Mouse (Mus musculus) limb, embryonic 13.5 days (tissue): Measurements from ENCODE around the gene Cabp4. TPM values are rescaled to one million over a fixed set of nuclear protein-coding genes. Genes with fewer than 3 reads are reported as not detected.

Source experiments
- ATAC-seq: fragments of 200-750 bp; cut with Nextera tagmentation; 2 replicates; pipeline ENCODE4 v1.8.0; 2017; ENCODE audit warnings: low read depth, moderate number of reproducible peaks, moderate TSS enrichment; ENCODE audit not compliant: low FRiP score
- H3K27ac ChIP-seq: fragments of 300-500 bp; sonication (generic); 2 replicates; pipeline ENCODE4 v1.5.1; 2015; ENCODE audit warnings: inconsistent platforms, mild to moderate bottlenecking, moderate library complexity
- H3K27me3 ChIP-seq: fragments of 300-500 bp; sonication (generic); 2 replicates; pipeline ENCODE4 v1.6.1; 2015; ENCODE audit warnings: mild to moderate bottlenecking, inconsistent platforms
- H3K36me3 ChIP-seq: fragments of 300-500 bp; sonication (generic); 2 replicates; pipeline ENCODE4 v1.6.1; 2015; ENCODE audit warnings: inconsistent platforms, mild to moderate bottlenecking, moderate library complexity
- H3K4me1 ChIP-seq: fragments of 300-500 bp; sonication (generic); 2 replicates; pipeline ENCODE4 v1.6.1; 2015; ENCODE audit warnings: inconsistent platforms
- H3K4me2 ChIP-seq: fragments of 300-500 bp; sonication (generic); replicated peaks from 2 replicates; pipeline ENCODE4 v1.6.1; 2015; ENCODE audit warnings: inconsistent platforms, mild to moderate bottlenecking, moderate library complexity
- H3K4me3 ChIP-seq: fragments of 300-500 bp; sonication (generic); 2 replicates; pipeline ENCODE4 v1.5.1; 2015; ENCODE audit warnings: moderate library complexity, mild to moderate bottlenecking, inconsistent platforms
- H3K9ac ChIP-seq: fragments of 300-500 bp; sonication (generic); 2 replicates; pipeline ENCODE4 v1.6.1; 2015; ENCODE audit warnings: mild to moderate bottlenecking, inconsistent platforms
- H3K9me3 ChIP-seq: fragments of 300-500 bp; sonication (generic); 2 replicates; pipeline ENCODE4 v1.6.1; 2016; ENCODE audit warnings: inconsistent platforms
- WGBS: fragments of 180-500 bp; shearing (Covaris S2); methylation state at CpG from one replicate; pipeline ENCODE4 v1.1.7; 2015; 5-methylcytosine and 5-hydroxymethylcytosine counted together
- polyA plus RNA-seq: library from polyadenylated mRNA; unstranded; fragments of >200 nt; fragmentation: Nextera tagmentation; extraction: Ambion mirVana; gene quantifications from 2 replicates; pipeline ENCODE4 v1.2.1, GENCODE M21; 2015

The Cabp4 gene
- polyA plus RNA-seq, 1 experiment from 2014 or later = 0.05 TPM

DNA sequence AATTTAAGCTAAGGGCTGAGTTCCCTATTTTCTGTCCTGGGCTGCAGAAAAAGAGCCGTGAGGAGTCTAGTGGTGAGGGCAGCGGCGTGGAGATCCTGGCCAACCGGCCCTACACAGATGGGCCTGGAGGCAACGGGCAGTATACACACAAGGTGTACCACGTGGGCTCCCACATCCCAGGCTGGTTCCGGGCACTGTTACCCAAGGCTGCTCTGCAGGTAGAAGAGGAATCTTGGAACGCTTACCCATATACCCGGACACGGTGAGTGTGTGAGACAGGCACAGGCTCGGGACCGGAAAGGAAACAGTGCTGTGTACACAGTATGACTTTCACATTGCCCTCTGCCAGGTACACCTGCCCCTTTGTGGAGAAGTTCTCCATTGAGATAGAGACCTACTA is 41.2 kb downstream of the Cabp4 start:
- no peak for ATAC-seq
- Histone ChIP-seq H3K27ac (no peak overlapping the region), H3K4me1 (peaks cover 37% of the 10 kb centered on the region), H3K36me3 (no peaks in the 10 kb centered on the region; the same call in 1 of the 2 replicates), H3K4me2 (no peak overlapping the region), H3K27me3 (peaks cover 45% of the 10 kb centered on the region), H3K9ac (no peak overlapping the region), H3K9me3 (no peaks in the 10 kb centered on the region), H3K4me3 (no peak overlapping the region)
- WGBS = 90% methylated on average over 12 of the region's 12 CpGs

DNA sequence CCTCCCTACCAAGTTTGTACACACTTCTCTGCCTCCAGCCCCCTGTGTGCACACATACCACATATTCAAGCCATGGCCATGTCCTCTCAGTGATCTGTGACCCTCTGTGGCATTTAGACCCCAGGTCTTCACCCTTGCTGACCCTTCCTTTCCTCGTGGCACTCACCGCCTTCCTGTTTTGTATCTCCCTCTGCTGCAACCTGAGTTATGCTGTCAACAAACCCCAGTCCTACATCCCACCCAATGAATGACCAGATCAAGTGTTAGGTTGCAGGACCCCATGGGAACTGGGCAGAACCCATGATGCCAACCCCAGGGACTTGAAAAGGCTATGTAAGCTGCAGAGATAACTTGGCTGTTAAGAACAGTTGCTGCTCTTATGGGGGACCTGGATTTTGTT is 41.8 kb downstream of the Cabp4 start:
- no peak overlapping the region for H3K9ac ChIP-seq
- peaks cover 41% of the 10 kb centered on the region for H3K4me1 ChIP-seq
- H3K9me3 ChIP-seq = no peaks in the 10 kb centered on the region
- H3K27me3 ChIP-seq = peaks cover 45% of the 10 kb centered on the region
- no peak for ATAC-seq
- no peak overlapping the region for H3K27ac ChIP-seq
- no peak overlapping the region for H3K4me3 ChIP-seq
- no peaks in the 10 kb centered on the region; the same call in 1 of the 2 replicates for H3K36me3 ChIP-seq
- 87% methylated on average over 2 of the region's 2 CpGs for WGBS
- no peak overlapping the region for H3K4me2 ChIP-seq

DNA sequence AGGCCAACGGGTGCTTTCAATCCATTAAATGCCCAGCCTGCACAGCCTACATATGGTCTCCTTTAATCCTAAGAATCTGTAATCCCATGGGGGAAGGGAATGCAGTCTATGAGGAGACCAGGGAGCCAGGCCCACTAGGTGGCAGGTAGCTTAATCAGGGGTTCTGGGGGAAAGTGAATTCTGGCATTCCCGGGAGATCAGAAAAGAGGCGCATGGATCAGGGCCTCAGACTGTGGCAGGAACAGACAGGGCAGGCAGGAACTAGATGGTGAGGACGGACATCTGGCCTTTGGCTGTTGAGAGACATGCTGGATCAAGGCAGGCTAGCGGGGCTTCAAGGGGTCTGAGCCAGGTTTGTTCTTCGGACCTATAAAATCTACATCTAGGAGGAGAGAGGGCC is 42.4 kb downstream of the Cabp4 start:
- Histone ChIP-seq H3K4me3 (peak overlapping the region; percentile 49), H3K4me1 (peaks cover 42% of the 10 kb centered on the region), H3K4me2 (peak overlapping the region; percentile 95), H3K27me3 (peaks cover 45% of the 10 kb centered on the region), H3K9ac (peak overlapping the region; percentile 66; the same call in 1 of the 2 replicates), H3K36me3 (no peaks in the 10 kb centered on the region; the same call in 1 of the 2 replicates), H3K9me3 (no peaks in the 10 kb centered on the region), H3K27ac (no peak overlapping the region)
- ATAC-seq = no peak
- WGBS = 56% methylated on average over 6 of the region's 6 CpGs

DNA sequence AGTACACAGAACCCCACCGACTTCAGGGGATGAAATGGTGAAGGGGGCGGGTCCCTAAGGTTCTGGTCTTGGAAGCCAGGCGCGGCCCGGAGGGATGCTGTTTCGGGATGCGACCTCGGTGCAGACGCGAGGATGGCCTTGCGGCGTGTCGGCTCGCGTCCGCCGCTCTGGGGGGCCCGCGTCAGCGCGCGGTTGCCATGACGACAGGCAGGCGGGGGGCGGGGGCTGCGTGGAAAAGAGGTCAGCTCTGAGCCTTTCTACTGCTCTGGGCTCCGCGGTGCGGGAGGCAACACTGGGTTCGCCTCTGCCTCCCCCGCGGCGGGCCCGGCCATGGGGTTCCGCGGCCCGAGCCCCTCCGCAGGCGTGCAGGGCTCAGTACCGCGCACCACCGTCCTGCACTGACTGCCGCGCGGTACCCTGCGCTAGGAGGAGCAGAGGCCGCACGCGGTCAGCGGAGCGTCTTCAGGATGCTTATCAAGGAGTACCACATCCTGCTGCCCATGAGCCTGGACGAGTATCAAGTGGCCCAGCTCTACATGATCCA is 43.0 kb downstream of the Cabp4 start:
- H3K4me1 ChIP-seq = peaks cover 49% of the 10 kb centered on the region

DNA sequence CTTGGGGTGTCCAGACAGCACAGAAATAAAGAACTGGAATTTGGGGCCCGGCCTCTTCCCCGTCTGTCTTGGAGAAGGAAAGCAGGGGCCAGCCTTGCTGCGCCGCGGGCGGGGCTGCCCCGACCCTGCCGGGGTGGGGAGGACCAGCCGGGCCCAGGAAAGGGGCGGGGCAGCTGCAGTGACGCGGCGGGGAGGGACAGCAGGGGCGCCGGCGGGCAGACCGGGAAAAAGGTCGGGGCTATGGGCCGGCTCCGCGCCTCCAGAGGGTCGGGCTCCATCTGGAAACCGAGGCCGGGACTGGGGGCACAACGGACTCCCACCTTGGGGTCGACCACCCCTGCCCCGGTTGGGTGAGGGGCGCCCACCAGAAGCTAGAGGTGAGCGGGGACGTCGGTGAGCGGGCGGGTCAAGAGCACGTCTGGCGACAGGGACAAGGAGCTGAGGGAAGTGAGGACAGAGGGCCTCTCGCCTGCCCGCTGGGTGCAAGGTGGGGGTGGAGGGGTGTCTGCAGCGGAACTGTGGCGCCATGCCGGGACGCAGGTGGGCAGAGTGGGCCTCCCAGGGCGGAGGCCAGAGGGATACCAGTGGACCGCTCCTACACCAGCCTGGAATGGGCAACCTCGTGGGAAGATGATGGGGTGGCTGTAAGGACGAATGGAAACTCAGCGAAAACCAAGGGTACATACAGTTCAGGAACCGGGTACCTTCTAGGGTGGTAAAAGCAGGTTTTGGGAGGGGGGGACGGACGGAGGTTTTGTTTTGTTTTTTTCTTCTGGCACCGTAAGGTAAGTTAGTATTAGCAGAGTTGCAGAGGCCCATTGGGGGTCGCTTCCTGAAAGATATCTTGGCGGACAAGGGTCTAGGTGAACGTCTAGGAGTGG is 43.8 kb downstream of the Cabp4 start, which contains the start of gene Pitpnm1:
Gene Pitpnm1 (plus strand): TSS at position 162 of the 881 bp plus-strand sequence.
- Histone ChIP-seq H3K27me3 (peaks cover 45% of the 10 kb centered on the region), H3K4me2 (peak within 1 kb of the TSS; percentile 95), H3K9me3 (no peaks in the 10 kb centered on the region), H3K9ac (peak within 1 kb of the TSS; percentile 66), H3K4me1 (peaks cover 49% of the 10 kb centered on the region), H3K4me3 (peak within 1 kb of the TSS; percentile 49), H3K36me3 (no peaks in the 10 kb centered on the region), H3K27ac (no peak within 1 kb of the TSS)
- no peak for ATAC-seq
- under 1% methylated on average over 46 of the region's 53 CpGs for WGBS

More for the DNA sequence above, 43.0 kb downstream of the Cabp4 start:
- WGBS = under 1% methylated on average over 51 of the region's 52 CpGs
- H3K27ac ChIP-seq = no peak overlapping the region
- H3K4me2 ChIP-seq = peak overlapping the region; percentile 95
- H3K9ac ChIP-seq = peak overlapping the region; percentile 66
- H3K4me3 ChIP-seq = peak overlapping the region; percentile 49
- no peaks in the 10 kb centered on the region; the same call in 1 of the 2 replicates for H3K36me3 ChIP-seq
- peaks cover 45% of the 10 kb centered on the region for H3K27me3 ChIP-seq
- no peak for ATAC-seq
- H3K9me3 ChIP-seq = no peaks in the 10 kb centered on the region

DNA sequence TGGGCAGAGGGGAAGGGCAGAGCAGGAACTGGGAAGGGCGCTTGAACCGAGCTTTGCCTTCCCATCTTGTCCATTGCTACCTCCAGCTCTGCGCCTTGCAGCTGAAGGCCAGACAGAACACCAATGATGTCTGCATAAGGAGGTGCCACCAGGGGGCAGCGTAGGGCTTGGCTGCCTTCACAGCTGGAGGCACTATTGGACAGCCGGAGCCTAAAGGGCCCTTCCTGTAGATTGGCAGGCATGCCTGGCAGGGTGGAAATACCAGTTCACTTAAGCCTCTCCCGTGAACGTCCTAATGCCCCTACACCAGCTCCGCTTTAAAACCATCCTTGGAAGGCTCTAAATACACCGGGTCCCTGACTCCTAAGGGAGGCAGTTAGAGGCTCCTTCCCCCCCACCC is 44.8 kb downstream of the Cabp4 start:
- H3K27ac ChIP-seq = no peak overlapping the region
- peaks cover 49% of the 10 kb centered on the region for H3K4me1 ChIP-seq
- WGBS = 10% methylated on average over 9 of the region's 9 CpGs
- H3K9me3 ChIP-seq = no peaks in the 10 kb centered on the region
- no peak for ATAC-seq
- H3K4me2 ChIP-seq = peak overlapping the region; percentile 95
- H3K9ac ChIP-seq = no peak overlapping the region
- peaks cover 45% of the 10 kb centered on the region for H3K27me3 ChIP-seq
- H3K36me3 ChIP-seq = no peaks in the 10 kb centered on the region
- peak overlapping the region; percentile 10; the same call in 1 of the 2 replicates for H3K4me3 ChIP-seq

DNA sequence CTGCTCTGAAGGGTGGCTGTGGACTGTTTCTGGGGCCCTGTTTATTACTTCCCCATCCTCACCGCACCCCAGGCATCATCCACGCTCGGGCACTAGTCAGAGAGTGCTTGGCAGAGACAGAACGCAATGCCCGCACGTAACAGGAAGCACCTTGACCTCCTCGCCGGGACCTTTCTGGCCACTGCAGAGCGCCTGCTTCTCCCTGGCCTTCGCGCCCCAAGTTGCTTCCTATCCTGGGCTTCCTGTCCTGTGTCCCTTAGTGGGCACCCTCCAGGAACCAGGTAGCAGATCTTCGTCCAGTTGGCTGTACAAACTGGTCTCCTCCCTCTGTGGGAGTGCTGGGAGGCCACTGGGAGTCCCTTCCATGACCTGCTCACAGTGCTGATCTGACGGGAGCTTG is 45.4 kb downstream of the Cabp4 start:
- WGBS = 93% methylated on average over 13 of the region's 13 CpGs
- no peak overlapping the region for H3K9ac ChIP-seq
- peak overlapping the region; percentile 95 for H3K4me2 ChIP-seq
- no peak overlapping the region for H3K27ac ChIP-seq
- no peaks in the 10 kb centered on the region for H3K9me3 ChIP-seq
- no peaks in the 10 kb centered on the region for H3K36me3 ChIP-seq
- H3K27me3 ChIP-seq = peaks cover 44% of the 10 kb centered on the region
- no peak overlapping the region for H3K4me3 ChIP-seq
- no peak for ATAC-seq
- peaks cover 49% of the 10 kb centered on the region for H3K4me1 ChIP-seq

DNA sequence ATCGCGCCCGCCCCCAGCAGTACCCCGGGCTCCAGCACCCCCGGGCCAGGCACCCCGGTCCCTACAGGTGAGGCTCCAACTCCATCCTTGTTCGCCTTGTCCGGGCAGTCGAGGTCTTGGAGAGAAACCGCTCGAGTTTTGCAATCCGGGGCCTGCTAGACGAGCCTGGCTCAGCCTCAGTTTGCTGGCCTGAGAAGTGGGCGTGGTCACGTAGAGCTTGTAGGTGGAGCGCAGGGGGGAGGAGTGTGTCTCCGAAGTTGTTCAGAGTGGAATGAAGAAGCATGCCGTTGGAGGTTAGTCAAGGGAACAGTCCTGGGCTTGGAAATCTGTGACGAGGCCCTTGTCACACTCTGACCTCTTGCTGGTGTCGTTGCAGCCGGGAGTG is 46.4 kb downstream of the Cabp4 start:
- Histone ChIP-seq H3K4me1 (peaks cover 49% of the 10 kb centered on the region), H3K27ac (peak overlapping the region; percentile 52; the same call in 1 of the 2 replicates), H3K36me3 (no peaks in the 10 kb centered on the region), H3K9me3 (no peaks in the 10 kb centered on the region), H3K4me2 (peak overlapping the region; percentile 74), H3K27me3 (peaks cover 34% of the 10 kb centered on the region), H3K4me3 (peak overlapping the region; percentile 56), H3K9ac (peak overlapping the region; percentile 57)
- peak; percentile 49; the same call in 1 of the 2 replicates for ATAC-seq
- 1% methylated on average over 21 of the region's 21 CpGs for WGBS

DNA sequence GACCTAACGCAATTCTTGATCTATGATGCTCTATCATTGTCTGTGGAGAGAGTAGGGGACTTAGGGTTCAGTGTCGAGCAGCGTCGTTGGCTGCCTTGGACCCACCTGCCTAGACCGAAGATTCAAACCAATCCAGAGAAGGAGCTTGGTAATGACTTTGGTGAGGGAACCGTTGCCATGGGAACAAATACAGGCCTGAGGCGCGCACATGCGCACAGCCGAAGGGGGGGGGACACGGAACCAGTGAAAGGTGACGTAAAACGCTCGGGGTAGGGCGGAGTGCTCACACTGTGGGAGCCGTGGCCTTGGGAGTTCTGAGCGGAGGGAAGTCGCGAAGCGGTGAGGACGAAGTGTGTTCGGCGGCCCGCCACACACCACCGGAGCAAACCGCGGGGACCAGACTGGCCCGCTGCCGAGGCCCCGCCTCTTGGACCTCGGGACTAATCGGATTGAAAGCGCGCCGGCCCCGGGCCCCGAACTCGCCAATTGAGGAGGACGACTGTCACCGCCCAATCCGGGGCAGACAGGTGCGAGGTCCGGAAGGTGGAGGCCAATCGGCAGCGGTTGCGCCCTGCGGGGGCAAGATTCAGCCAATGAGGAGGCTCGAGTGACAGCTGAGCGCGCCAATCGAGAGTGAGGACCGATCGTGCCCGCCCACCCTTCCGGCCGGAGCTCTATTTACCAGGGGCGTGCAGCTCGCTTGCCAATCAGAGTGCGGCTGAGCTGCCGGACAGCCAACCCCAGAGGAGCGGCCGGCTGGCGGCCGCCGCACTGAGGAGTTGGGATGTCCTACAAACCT is 47.0 kb downstream of the Cabp4 start, which contains the start of gene Cdk2ap2:
Gene Cdk2ap2 (plus strand): TSS at position 541 of the 799 bp plus-strand sequence.
- Histone ChIP-seq H3K4me2 (peak within 1 kb of the TSS; percentile 74), H3K4me1 (peaks cover 49% of the 10 kb centered on the region), H3K27me3 (peaks cover 28% of the 10 kb centered on the region), H3K9ac (peak within 1 kb of the TSS; percentile 60), H3K27ac (peak within 1 kb of the TSS; percentile 52; the same call in 1 of the 2 replicates), H3K4me3 (peak within 1 kb of the TSS; percentile 56), H3K36me3 (no peaks in the 10 kb centered on the region), H3K9me3 (no peaks in the 10 kb centered on the region)
- WGBS = under 1% methylated on average over 65 of the region's 65 CpGs
- peak; percentile 94 for ATAC-seq

DNA sequence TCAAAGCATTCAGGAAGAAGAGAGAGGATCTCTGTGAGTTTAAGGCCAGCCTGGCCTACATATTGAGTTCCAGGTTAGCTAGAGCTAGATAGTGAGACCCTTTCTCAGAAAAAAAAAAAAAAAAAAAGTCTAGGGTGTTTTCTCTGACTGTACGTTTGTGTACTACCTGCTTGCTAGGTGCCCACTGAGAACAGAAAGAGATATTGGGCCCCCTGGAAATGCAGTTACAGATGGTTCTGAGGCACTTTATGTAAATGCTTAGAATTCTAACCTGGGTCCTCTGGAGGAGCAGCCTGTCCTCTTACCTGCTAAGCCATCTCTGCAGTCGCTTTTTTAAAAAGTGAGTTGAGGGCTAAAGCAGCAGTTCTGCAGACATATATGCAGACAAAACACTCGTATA is 48.0 kb downstream of the Cabp4 start:
- WGBS = 65% methylated on average over 3 of the region's 3 CpGs
- no peak overlapping the region for H3K27ac ChIP-seq
- H3K9ac ChIP-seq = no peak overlapping the region
- H3K4me3 ChIP-seq = no peak overlapping the region
- peaks cover 18% of the 10 kb centered on the region for H3K27me3 ChIP-seq
- H3K36me3 ChIP-seq = no peaks in the 10 kb centered on the region
- peak overlapping the region; percentile 74; the same call in 1 of the 2 replicates for H3K4me2 ChIP-seq
- H3K9me3 ChIP-seq = no peaks in the 10 kb centered on the region
- peaks cover 40% of the 10 kb centered on the region for H3K4me1 ChIP-seq
- no peak for ATAC-seq

DNA sequence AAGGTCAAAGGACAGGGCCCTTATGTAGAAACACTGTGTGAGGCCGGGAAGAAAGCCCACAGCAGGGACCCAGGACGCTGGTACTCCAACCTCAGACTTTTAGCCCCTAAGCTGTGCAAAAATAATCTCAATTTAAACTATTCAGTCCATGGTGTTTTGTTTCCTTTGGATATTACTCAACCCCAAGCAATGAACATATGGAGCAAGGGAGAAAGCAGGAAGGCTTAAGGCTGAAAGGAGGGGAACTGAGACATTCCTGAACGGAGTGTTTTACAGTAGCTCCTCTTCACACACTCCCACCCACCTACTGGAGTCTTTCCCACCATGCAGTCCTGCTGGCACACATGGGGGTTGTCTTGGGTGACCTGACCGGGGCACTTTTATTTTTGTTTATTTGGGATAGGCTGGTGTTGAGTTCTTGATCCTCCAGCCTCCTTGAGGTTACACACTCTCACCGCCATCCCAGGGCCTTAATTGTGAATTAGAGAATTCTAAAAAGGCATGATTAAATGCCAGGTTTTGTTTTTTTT is 49.0 kb downstream of the Cabp4 start:
- Histone ChIP-seq H3K4me3 (no peak overlapping the region), H3K27me3 (peaks cover 8% of the 10 kb centered on the region), H3K4me2 (no peak overlapping the region), H3K9me3 (no peaks in the 10 kb centered on the region), H3K27ac (no peak overlapping the region), H3K36me3 (no peaks in the 10 kb centered on the region), H3K4me1 (peaks cover 31% of the 10 kb centered on the region), H3K9ac (no peak overlapping the region)
- ATAC-seq = no peak
- WGBS = 81% methylated on average over 5 of the region's 5 CpGs
